Mouse (Mus musculus) kidney, postnatal 25 days (tissue): ENCODE data around the gene Swap70.

Source experiments
- DNase-seq, 2 experiments: peaks; one replicate each; pipeline ENCODE4 v3.0.0; 2021; ENCODE audit warnings: mixed read lengths in 2 of 2

Swap70 gene

GRCm38 (mm10) chr7:110237837-110238451 is 16.4 kb downstream of the Swap70 start:
- peak; percentile 22 to 59 for DNase-seq

- DNase-seq, result no peak
Measured at GRCm38 (mm10) chr7:110239590-110239989, 18.1 kb downstream of the Swap70 start.

- no peak for DNase-seq
Measured at GRCm38 (mm10) chr7:110241472-110242289, 20.2 kb downstream of the Swap70 start.

GRCm38 (mm10) chr7:110242290-110242581 is 20.7 kb downstream of the Swap70 start:
- no peak for DNase-seq

GRCm38 (mm10) chr7:110245128-110245527 is 23.6 kb downstream of the Swap70 start:
- DNase-seq, result peak in 1 of 2 experiments; percentile 34

- no peak for DNase-seq
Measured at GRCm38 (mm10) chr7:110246526-110246925, 25.0 kb downstream of the Swap70 start.

- no peak for DNase-seq
Measured at GRCm38 (mm10) chr7:110247801-110248200, 26.3 kb downstream of the Swap70 start.

- DNase-seq, result no peak
Measured at GRCm38 (mm10) chr7:110248677-110249076, 27.2 kb downstream of the Swap70 start.

- no peak for DNase-seq
Measured at GRCm38 (mm10) chr7:110253861-110254260, 32.4 kb downstream of the Swap70 start.

- no peak for DNase-seq
Measured at GRCm38 (mm10) chr7:110254395-110254794, 32.9 kb downstream of the Swap70 start.

- no peak for DNase-seq
Measured at GRCm38 (mm10) chr7:110257059-110257458, 35.5 kb downstream of the Swap70 start.

- DNase-seq, result peak; percentile 49 to 66
Measured at GRCm38 (mm10) chr7:110258196-110258950, 36.9 kb downstream of the Swap70 start.

GRCm38 (mm10) chr7:110259966-110260711 is 38.6 kb downstream of the Swap70 start:
- DNase-seq, result peak; percentile 63 to 77

- no peak for DNase-seq
Measured at GRCm38 (mm10) chr7:110261807-110262206, 40.3 kb downstream of the Swap70 start.

- no peak for DNase-seq
Measured at GRCm38 (mm10) chr7:110262661-110263060, 41.1 kb downstream of the Swap70 start.

- no peak for DNase-seq
Measured at GRCm38 (mm10) chr7:110263474-110263873, 42.0 kb downstream of the Swap70 start.

GRCm38 (mm10) chr7:110265796-110266195 is 44.3 kb downstream of the Swap70 start:
- DNase-seq, result peak; percentile 90 to 96

- no peak for DNase-seq
Measured at GRCm38 (mm10) chr7:110267014-110267413, 45.5 kb downstream of the Swap70 start.

- DNase-seq, result no peak
Measured at GRCm38 (mm10) chr7:110267994-110268393, 46.5 kb downstream of the Swap70 start.

GRCm38 (mm10) chr7:110268511-110268910 is 47.0 kb downstream of the Swap70 start:
- DNase-seq, result no peak

GRCm38 (mm10) chr7:110269777-110270176 is 48.3 kb downstream of the Swap70 start:
- DNase-seq, result no peak

GRCm38 (mm10) chr7:110270455-110270854 is 48.9 kb downstream of the Swap70 start:
- no peak for DNase-seq

GRCm38 (mm10) chr7:110271814-110272213 is 50.3 kb downstream of the Swap70 start:
- peak; percentile 73 to 91 for DNase-seq
